Mouse (Mus musculus) yolk sac, embryonic 10.5 days (tissue): Measurements from ENCODE around the gene Wdfy4.

Experiments used
- DNase-seq: peaks from one replicate; pipeline ENCODE4 v3.0.0-alpha.2; 2017; ENCODE audit warnings: low spot score

The Wdfy4 gene

DNA sequence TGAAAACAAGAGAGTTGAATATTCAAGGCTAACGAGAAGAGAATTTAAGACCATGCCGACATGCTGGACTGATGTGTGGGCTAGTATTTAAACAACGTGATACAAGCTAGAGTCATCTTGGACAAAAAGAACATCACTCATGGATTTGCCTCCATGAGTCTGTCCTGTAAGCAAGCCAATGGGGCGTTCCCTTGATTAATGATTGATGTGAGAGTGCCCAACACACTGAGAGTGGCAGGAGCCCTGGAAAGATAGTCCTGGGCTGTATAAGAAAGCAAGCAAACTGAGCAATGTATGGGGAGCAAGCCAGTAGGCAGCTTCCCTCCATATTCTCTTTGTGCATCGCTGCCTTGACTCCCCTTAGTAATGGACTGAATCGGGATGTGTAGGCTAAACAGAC lies 106.7 kb downstream of the Wdfy4 start:
- no peak for DNase-seq

DNA sequence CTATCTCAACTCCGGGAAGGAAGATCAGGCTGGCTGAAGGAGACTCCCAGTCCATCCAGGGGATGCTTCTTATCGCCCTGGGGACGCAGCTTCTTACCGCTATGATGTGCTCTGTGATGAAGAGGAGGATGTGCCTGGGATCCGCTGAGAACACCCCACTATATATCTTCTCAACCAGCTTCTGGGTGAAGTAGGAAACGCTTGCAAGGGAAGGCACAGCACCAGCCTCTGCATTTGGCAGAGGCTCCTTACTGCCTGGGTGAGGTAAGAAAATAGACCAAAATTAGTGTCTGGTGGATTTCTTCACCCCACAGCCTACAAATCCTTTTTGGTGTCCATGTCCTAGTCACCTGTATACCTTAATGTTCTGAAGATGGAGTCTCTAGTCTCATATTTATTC lies 107.2 kb downstream of the Wdfy4 start:
- DNase-seq: no peak

DNA sequence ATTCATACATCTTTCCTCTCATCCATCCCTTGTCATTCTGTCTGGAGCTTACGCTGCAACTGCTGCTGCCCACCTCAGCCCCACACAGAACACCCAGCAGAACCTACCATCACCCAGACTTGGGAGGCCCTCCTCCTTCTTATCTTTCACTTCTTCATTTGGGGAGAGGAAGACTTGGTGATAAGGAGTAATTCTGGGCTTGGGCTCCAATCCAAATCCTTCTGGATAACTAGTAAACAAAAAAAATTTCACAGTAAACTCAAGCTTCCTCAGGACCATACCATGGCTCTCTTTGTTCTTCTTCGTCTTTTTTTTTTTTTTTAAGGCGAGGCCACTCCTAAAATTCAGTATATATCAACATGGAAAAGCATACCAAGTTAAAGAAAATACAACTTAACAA lies 112.0 kb downstream of the Wdfy4 start:
- no peak for DNase-seq

DNA sequence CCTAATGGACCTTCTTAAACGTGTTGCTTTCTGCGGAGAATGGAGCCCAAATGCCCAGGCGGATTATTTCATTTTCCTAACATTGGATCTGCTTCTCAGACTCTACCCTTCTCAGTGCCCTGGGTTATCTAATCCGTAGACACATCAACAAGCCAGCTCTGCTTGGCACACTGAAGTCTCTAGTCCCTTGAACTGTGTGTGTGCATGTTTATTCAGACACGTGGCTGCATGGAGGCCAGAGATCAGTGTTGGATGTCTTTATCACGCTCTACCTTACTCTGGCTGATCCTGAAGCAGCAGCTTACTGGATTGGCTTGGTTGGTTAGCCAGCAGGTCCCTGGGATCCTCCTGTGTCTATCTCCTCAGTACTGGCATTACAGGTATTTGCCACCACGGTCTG lies 113.0 kb downstream of the Wdfy4 start:
- DNase-seq: no peak

DNA sequence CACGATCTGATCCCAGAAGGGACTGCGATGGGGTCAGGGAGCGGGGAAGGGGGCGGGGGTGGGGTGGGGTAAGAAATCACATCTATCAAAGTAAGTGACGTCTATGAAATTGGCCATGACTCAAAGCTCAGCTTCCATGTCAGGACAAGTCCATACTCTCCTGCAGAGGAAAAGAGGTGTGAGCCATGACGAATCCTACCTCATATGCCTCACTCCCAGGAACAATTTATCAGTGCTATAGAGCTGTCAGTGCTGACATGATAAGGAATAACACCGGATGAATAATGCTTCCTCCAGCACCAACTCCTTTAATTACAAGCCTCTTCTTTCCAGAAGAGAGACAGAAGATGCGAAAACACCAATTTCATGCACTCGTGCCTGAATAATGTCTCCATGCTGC lies 117.6 kb downstream of the Wdfy4 start:
- DNase-seq: no peak

DNA sequence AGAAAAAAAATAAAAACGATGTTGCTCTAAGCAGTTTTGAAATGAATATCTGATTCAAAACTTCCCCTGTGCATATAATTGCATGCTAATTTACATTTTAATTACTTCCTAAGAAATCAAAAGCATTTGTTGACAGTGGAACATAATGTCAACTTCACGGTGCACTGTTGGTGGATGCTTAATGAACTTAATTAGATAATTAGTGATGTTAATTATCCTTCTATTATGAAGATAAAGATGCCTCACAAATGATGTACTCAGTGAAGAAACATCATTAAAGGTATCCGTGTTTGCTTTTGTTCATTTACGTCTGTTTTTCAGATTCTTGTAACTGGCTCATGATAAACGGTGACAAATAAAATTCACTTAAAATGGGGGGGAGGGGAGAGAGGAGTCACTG lies 122.3 kb downstream of the Wdfy4 start:
- DNase-seq: no peak

DNA sequence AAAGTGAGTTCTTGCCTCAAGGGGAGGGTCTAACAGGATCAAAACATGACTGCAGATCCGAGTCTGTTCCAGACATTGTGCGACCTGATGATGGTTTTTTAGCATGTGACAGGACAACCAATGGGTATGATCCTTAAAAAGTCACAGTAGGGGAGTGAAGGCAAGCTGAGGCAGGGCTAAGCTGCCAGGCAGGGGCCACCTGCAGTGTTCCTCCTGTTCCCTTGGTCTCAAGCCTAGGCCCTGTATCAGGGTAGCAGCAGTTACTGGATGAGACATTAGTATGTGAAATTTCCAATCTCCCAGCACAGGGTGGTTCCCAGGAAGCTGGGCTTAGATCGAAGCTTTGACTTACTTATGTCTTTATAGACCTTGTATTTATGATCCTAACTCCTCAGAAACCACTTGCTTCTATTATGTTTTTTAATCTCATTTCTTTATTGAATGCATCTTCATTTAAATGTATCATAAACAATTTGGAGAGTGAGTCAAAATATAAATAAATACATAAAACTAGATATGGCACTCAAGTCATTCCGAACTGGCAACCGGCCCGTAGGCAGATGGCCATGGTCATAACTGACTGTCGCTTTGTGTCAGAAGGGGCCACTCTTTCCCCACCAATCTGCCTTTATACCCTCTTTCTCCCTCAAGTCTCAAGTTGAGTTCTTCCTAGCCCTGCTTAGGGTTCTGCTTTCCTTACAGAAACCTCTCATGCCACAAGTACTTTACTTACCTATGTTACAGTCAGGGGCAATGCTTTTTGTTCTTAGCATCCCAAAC lies 126.2 kb downstream of the Wdfy4 start:
- no peak for DNase-seq

DNA sequence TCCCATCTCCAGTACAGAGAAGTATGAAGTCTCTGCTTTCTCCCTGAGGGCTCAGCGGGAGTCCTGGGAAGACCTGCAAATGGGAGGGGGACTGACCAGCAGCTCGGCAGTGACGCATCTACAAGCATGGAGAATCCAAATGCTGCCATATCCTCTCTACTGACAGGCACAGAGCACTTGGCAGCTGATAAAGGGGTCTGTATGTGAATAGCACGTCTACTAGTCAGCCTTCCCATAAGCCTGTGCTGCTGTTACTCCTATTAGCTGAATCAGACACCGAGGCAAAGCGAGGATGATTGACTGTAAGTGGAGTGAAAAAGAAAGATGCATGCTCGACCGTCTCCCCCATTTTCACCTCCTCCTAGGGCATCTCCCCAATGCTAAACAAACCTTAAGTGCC lies 131.9 kb downstream of the Wdfy4 start:
- no peak for DNase-seq

DNA sequence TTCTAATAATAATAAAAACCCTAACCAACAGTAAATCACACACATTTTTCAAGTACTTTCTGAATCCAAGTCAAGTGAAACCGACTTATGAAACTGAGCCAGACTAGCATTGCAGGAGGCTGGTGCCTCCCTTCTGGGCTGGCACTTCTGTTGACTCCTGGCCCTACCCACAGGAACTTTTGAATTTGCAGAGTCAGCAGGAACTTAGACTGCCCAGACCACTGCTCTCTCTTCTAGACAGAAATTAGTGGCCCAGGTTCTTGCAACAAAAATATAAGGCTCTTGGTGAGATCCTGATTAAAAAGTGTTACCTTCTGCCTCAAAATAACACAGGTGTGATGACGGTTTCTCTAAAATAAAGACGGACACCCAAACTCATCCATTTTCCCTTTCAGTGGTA lies 140.1 kb downstream of the Wdfy4 start:
- no peak for DNase-seq

DNA sequence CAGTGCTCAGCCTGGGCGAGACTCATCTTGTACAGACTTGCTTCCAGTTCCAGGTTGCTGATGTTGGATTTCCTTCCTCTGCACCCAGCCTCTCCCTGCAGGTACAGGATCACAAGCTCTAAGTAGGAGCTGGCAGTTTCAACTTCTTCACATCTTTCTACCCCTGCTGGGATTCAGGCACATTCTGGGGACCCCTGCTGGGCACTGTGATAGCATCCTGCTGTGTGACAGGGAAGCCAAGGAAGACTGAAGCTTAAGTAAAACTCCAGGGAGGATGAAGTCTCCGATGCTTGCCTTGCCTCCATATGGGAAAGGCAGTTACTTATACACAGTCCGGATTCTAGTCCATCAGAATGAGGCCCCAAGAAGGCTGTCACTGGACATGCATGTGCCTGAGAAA lies 148.5 kb downstream of the Wdfy4 start:
- no peak for DNase-seq

DNA sequence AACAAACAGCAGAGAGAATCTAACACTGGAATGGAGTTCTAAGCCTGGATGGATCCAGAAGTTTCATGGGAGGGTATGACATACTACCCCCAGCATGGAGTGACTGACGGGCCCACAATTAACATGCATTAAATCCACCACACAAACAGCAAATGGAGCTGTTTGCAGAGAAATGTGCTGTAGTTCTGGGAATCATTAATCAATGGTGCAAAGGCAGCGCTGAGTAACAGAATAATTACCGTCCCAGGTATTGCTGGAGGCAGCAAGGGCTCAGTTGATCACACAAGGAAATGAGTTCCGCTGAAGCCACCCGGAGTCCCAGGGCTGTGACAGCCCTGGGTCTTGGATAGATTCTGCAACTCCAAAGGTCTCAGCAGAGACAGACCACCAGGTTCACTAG lies 149.9 kb downstream of the Wdfy4 start:
- DNase-seq: no peak

DNA sequence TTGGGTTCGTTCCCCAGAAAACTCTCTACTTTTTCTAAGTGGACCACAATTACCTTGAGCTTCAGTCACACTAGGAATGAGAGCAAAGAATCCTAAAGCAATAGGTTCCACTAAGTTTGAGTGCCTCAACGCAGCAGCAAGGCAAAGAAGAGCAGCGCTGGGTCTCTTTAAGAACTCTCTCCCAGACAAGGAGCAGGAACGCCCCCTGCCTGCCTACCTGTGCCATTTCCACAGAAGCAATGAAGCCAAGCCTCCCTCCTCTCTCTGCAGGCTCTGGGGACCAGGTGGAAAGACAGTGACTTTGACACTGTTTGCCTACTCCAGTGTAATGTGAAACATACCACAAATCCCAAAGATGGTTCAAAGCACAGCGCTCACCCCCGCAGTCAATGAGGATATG lies 151.9 kb downstream of the Wdfy4 start:
- DNase-seq: no peak

DNA sequence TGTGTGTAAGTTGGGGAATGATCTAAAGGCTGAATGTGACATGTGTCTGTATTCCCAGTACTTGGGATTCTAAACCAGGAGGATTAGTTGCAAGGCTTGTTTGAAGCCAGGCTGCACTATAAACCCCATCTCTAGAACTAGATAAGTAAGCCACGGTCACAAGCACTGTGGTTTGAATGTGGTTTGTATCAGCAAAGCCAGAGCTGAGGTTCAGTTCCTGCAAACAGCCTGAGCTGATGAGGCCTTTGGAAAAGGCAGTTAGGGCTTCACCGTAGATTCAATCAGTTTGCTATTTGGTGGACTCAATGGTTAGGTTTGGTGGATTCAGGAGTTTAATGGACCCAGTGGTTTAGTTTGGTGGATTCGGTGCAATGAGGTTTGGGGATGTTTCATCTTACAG lies 154.5 kb downstream of the Wdfy4 start:
- no peak for DNase-seq

DNA sequence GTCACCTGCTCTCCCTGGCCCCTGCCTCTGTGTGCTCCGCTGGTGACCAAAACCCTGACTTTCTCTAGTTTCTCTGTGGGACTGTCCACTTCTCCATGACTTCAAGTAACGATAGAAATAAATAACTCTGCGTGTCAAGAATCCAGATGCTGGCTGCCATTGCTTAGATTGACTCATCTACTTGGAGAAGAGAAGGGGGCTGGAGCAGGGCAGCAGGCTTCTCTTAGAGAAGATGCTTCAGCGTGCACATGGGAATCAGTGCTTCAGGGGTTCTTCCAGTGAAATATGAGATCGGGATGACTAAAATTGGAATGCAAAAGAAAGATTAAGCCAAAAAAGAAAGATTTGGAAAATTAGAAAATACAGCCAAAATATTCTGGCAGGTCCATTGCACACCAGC lies 165.7 kb downstream of the Wdfy4 start:
- no peak for DNase-seq

DNA sequence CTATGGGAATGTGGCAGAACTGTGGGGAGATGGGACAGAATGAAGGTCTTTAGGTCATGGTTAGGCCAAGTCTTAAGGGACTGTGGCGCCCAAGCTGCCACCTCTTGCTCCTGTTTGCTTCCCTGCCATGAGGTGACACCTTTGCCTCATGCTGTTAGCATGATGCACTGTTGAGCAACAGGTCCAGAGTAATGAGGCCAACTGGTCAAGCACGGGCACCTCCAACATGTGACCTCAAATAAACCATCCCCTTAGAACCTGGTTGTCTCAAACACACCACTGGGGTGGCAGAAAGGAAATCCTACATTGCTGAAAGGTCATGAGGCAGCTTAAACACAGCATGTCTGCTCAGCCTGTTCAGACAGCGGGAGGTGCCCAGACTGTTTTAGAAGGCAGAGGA lies 166.3 kb downstream of the Wdfy4 start:
- no peak for DNase-seq

DNA sequence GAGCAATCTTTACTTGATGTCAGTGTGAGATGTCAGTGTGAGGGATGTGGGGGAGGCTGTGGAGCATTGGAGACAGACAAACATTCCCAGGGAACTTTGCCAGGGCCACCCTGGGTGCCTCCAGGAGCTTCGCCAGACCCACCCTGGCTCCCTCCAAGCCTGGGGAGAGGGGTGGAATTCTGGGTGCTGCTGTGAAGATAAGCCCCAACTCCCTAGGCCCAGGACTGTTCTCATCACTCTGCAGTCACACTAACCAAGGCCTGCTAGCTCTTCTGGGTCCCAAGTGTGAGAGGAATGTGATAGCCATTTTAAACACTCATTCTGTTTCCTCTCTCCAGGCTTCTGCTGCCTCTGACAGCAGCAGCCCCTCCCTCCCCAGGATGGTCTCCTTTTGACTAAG lies 177.7 kb downstream of the Wdfy4 start:
- no peak for DNase-seq

DNA sequence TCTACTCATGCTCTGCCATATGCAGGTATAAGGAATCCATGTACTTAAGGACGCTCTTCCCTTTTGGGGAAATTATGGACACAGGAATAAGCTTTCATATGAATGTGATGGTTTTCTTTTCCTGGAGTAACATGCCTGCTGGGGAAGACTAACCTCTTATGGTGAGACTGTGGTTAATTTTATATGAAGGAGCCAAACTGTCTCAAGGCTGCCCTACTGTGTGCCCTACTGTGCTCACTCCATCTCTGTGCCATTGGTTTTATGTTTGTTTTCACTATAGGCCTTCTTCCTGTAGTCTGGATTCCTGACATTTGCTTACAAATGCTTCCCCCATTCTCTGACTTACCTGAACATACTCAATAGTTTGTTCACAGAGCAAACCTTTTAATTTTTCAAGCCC lies 180.2 kb downstream of the Wdfy4 start:
- no peak for DNase-seq

DNA sequence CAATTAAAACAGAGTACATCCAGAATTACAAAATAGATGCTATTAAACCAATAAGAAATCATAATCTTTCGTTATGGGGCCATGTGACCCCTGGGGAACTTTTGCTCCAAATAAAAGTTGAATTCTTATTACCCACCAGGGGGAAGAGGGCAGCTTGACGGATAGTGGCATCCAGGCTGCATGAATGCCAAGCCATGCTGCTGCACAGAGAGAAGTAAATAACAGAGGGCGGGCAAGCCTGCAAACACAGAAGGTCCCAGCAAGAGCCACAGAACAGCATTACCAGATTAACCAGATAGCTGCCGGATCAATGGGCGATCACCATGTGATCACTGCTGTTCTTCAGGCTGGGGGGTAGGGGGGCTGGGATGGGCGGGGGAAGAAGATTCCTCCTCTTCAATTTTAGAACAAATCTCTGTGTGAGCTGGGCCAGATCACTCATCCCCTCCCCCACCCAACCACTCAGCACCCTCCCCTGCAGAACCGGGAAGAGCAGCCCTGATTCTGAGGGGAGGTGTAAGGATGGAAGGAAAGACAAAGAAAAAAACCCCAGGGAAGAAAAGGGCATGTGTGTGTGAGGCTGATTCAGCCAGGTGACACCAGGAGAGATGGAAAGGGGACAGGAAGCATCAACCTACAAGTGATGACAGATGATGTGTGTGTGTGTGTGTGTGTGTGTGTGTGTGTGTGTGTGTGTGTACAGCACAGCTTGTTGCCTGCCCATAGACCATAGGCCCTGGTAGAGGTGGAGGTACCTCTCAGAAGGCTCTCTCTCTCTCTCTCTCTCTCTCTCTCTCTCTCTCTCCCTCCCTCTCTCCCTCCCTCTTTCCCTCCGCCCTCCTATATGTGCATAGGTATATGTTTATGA lies 185.0 kb downstream of the Wdfy4 start:
- DNase-seq: no peak

DNA sequence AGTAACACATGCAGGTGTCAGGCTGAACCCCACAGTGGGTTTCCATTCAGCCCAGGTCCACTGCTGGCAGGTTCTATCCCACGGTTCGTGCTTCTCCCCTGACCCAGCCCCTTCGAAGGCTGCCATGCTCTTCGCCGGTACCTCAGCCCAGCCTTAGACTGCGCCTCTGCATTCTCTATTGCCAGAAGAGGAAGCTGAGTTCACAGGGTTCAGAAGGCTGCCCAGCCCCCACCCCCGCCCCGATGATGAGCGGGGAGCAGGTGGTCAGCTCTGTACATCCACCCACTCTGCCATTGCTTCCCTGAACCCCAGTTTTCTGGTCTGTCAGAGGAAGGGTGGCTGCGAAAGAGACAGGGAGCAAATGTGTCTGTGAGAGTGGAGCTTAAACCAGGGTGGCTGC lies 185.8 kb downstream of the Wdfy4 start:
- DNase-seq: no peak

DNA sequence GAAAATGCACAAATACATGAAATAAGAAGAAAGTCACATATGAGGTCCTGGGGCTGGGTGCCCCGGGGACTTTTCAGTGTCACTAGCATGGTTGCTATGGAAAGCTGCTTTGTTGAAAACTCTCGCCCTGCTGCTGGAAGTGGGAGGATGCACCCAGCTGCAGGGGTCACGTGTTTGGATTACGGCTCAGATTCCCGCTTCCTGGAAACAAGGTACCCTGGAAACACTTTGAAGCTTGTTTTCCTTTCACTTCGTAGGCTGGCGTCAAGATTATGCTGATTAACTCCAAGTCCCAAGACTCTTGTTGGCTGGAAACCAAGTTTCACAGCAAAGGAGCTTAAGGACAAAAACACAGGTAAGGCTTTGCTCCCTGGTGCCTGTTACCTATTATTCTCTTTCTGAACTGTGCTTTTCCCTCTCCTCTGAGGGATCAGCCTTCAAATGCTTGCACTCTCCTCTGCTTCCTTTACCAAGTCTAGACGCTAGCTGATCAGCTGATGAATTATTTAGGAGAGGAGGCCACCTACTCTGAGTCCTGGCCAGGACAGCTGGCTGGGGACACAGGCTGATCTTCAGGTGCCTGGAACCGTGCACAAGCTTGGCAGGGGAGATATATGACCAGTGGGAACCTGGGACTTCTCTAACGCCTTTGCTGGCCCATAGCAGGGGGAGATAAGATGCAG lies 190.2 kb downstream of the Wdfy4 start:
- DNase-seq: peak; percentile 37

DNA sequence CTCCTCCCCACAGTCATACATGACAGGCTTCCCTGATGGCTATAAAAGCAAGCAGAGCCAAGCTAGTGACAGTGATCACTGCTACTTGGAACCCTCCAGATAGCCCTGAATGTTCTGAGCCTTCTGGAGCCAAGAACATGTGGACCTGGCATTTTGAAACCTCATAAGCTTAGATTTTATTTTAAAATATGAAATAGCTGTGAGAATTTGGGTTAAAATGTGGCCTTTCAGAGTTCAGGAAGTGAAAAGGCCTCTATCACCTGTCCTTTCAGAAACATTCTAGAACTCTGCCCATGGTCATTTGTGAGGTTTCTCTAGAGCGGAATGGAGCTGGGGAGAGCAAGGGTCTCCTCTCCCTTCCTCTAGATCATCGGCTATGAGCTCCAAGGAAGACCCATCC lies 194.2 kb downstream of the Wdfy4 start, which contains the start of gene Lrrc18:
TSS of gene Lrrc18 (plus strand) at position 301 of the 400 bp plus-strand sequence.
- no peak for DNase-seq

DNA sequence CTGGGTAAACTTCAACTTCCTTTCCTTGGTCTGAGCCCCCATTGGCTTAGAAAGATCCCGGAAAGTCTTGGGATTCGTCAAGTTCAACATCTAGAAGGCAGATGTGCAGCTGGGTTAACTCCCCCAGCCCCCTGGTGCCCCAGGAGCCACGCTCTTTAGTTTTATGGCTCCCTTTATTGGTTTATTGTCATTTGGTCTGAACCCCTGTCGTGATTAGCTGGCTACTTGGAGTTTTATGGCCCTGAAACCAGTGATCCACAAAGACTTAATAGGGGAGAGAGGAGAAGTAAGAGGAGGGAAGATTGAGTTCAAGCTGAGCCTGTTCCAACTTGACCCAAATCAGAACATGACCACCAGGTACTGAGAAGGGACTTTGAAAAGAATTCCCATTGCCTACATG lies 198.6 kb downstream of the Wdfy4 start:
- no peak for DNase-seq

DNA sequence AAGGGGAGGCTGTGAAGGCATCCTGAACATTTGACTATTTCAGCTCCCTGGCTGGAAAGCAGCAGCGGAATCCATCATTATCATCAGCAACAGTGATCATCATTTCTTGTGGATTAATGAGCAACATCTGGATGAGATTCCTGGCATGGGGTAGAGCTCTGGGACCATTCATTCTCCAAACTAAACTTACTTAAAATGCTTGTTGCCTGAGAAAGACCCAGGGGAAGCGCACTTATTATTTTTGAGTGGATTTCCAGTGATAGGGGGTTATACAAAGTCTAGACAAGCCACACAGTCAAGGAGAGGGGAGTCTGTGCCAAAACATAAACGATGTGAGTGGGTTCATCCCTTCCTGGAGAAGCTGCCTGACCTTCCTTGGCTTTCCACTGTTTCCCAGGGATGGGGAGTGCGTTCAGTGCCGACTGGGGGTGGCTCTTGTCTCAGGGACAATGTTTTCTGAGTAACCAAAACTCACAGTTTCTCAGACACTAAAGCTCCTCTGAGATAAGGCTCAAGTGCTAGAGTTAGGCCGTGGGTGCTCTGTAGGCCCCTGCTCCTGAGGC lies 201.1 kb downstream of the Wdfy4 start:
- DNase-seq: no peak
